Mouse (Mus musculus) lung, adult 2 months (tissue): ENCODE measurements around the gene Eri3.

Experiments used
- CTCF ChIP-seq: fragments of 200-500 bp; IDR thresholded peaks from 2 replicates; pipeline ENCODE4 v1.5.1; 2011; ENCODE audit warnings: mild to moderate bottlenecking, low read length, control low read depth; ENCODE audit not compliant: insufficient read depth
- POLR2A ChIP-seq: fragments of 200-500 bp; IDR thresholded peaks from 2 replicates; pipeline ENCODE4 v1.6.1; 2011; ENCODE audit warnings: low read depth, mild to moderate bottlenecking, control low read depth, low read length, borderline replicate concordance; ENCODE audit errors: extremely low read depth

- no peak for TF ChIP-seq POLR2A
- TF ChIP-seq CTCF, result no peak
Measured at GRCm38 (mm10) chr4:117665531-117665930, 115.4 kb downstream of the Eri3 start.
